Mouse (Mus musculus): Measurements from ENCODE around the gene Ppt2.

Ppt2 gene

GRCm38 (mm10) chr17:34637459-34637858, 9.1 kb upstream of the Ppt2 start:
- DNase-seq: no peak

- no peak for DNase-seq
Observed at GRCm38 (mm10) chr17:34635671-34636070, 7.4 kb upstream of the Ppt2 start.

- peak; percentile 86 to 91 for DNase-seq
Observed at GRCm38 (mm10) chr17:34632261-34632691, 4.0 kb upstream of the Ppt2 start.

GRCm38 (mm10) chr17:34631647-34632046, 3.3 kb upstream of the Ppt2 start:
- peak; percentile 52 to 62 for DNase-seq

GRCm38 (mm10) chr17:34630761-34631301, 2.5 kb upstream of the Ppt2 start:
- peak; percentile 55 to 68 for DNase-seq

- peak; percentile 68 to 77 for DNase-seq
Observed at GRCm38 (mm10) chr17:34629796-34630603, 1.7 kb upstream of the Ppt2 start.

GRCm38 (mm10) chr17:34629221-34629751, 976 bp upstream of the Ppt2 start, which contains the start of gene Prrt1:
Gene Prrt1, plus strand, starts transcription at chr17:34629533.
- peak; percentile 63 to 71 for DNase-seq

GRCm38 (mm10) chr17:34628644-34628967, 296 bp upstream of the Ppt2 start:
- DNase-seq: no peak

GRCm38 (mm10) chr17:34627093-34627942, 992 bp downstream of the Ppt2 start:
- DNase-seq: peak; percentile 86 to 93

- DNase-seq: no peak
Observed at GRCm38 (mm10) chr17:34626773-34627092, 1.6 kb downstream of the Ppt2 start.

GRCm38 (mm10) chr17:34626062-34626772, 2.1 kb downstream of the Ppt2 start:
- no peak for DNase-seq

GRCm38 (mm10) chr17:34624981-34625380, 3.3 kb downstream of the Ppt2 start:
- no peak for DNase-seq

GRCm38 (mm10) chr17:34623161-34623560, 5.1 kb downstream of the Ppt2 start:
- no peak for DNase-seq

GRCm38 (mm10) chr17:34621006-34621405, 7.3 kb downstream of the Ppt2 start:
- no peak for DNase-seq

GRCm38 (mm10) chr17:34618999-34619398, 9.3 kb downstream of the Ppt2 start:
- DNase-seq: peak; percentile 73 to 76

- no peak for DNase-seq
Observed at GRCm38 (mm10) chr17:34615871-34616270, 12.4 kb downstream of the Ppt2 start, which contains the start of gene Egfl8. Gene Egfl8, minus strand, starts transcription at chr17:34615971.

GRCm38 (mm10) chr17:34613830-34614229, 14.5 kb downstream of the Ppt2 start:
- no peak for DNase-seq

GRCm38 (mm10) chr17:34613054-34613645, 15.2 kb downstream of the Ppt2 start:
- no peak for DNase-seq

- DNase-seq: peak in 1 of 2 experiments; percentile 11
Observed at GRCm38 (mm10) chr17:34611050-34611449, 17.3 kb downstream of the Ppt2 start.

GRCm38 (mm10) chr17:34607997-34608396, 20.3 kb downstream of the Ppt2 start:
- peak in 1 of 2 experiments; percentile 37 for DNase-seq

GRCm38 (mm10) chr17:34606186-34607039, 21.9 kb downstream of the Ppt2 start:
- DNase-seq: peak in 1 of 2 experiments; percentile 45
